In the genomic region with DNA sequence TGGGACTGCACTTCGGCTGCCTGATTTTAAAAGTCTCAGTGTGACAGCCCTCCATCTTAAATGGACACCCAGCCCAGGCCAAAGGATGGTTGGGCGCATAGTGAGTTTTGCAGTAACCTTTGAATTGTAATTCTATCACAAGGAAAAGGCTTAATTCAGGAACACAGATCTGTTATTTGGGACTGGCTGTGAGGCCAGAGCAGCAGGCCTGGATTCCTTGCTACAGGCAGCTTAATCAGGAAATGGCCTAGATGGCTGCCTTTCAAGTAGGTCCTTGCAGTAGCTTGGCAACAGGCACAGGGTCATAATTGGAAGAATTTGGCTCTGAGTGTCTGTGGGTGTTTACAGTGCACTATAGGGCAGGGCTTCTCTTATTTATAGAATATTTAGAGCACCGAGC, we compare ENCODE assay signal across 8 mouse cellular contexts. TPM values are rescaled to one million over a fixed set of nuclear protein-coding genes. Genes with fewer than 3 reads are reported as not detected.
DNase-seq lines count a peak whose midpoint lies in the region; ATAC-seq and TF ChIP-seq lines count a peak whose summit lies in the region.

No protein-coding gene starts in this region.

- H3K9ac ChIP-seq in liver, postnatal 0 days (replicated peaks): no peak overlapping the region
- H3K9ac ChIP-seq in liver, embryonic 12.5 days: no peak overlapping the region
- H3K9ac ChIP-seq in lung, embryonic 16.5 days (ENCODE audit: low read length): no peak overlapping the region; the same call in 1 of the 2 replicates

- no peaks in the 10 kb centered on the region for H3K27me3 ChIP-seq in liver, postnatal 0 days (ENCODE audit: insufficient read depth, low read length)
- no peaks in the 10 kb centered on the region; the same call in 1 of the 2 replicates for H3K27me3 ChIP-seq in liver, embryonic 12.5 days (replicated peaks)
- H3K27me3 ChIP-seq in lung, embryonic 16.5 days (ENCODE audit: control insufficient read depth, insufficient read depth, low read depth, low read length): no peaks in the 10 kb centered on the region

- WGBS in liver, postnatal 0 days (ENCODE audit: insufficient replicate concordance): 54% methylated on average over 3 of the region's 3 CpGs
- WGBS in liver, embryonic 12.5 days (ENCODE audit: insufficient replicate concordance): 63% methylated on average over 3 of the region's 3 CpGs
- WGBS in lung, embryonic 16.5 days: 42% methylated on average over 3 of the region's 3 CpGs

- TF ChIP-seq CTCF in liver, postnatal 0 days (IDR thresholded peaks at IDR 0.05; ENCODE audit: low read depth): no peak

- intact Hi-C loops in heart, postnatal 10 days (cut with DNase I): loop anchor here (2.0 to 10.0 kb wide), 3 partner anchors 42 to 876 kb away; no protein-coding TSS in a partner anchor

- H3K9me3 ChIP-seq in liver, postnatal 0 days (ENCODE audit: low read length): no peaks in the 10 kb centered on the region
- no peaks in the 10 kb centered on the region for H3K9me3 ChIP-seq in liver, embryonic 12.5 days (replicated peaks)
- no peaks in the 10 kb centered on the region for H3K9me3 ChIP-seq in lung, embryonic 16.5 days (ENCODE audit: control insufficient read depth, low read length)

- H3K4me1 ChIP-seq in liver, postnatal 0 days (ENCODE audit: insufficient read depth): peaks cover 16% of the 10 kb centered on the region
- H3K4me1 ChIP-seq in liver, embryonic 12.5 days: no peaks in the 10 kb centered on the region
- peaks cover 46% of the 10 kb centered on the region for H3K4me1 ChIP-seq in lung, embryonic 16.5 days (replicated peaks; ENCODE audit: control insufficient read depth, insufficient read depth, low read length)

- DNase-seq in liver, postnatal 0 days: no peak
- DNase-seq in cerebellum, adult 9-11 months: peak; percentile 83
- DNase-seq in heart, postnatal 10 days: peak; percentile 76 to 80
- DNase-seq in testis, postnatal 10 days (ENCODE audit: low spot score): no peak
- no peak for DNase-seq in thymus, postnatal 14 days
- no peak for DNase-seq in thymus, adult 18-20 months

- H3K4me2 ChIP-seq in liver, postnatal 0 days (ENCODE audit: low read depth, low read length): no peak overlapping the region
- no peak overlapping the region for H3K4me2 ChIP-seq in liver, embryonic 12.5 days
- peak overlapping the region; percentile 18; the same call in 1 of the 2 replicates for H3K4me2 ChIP-seq in lung, embryonic 16.5 days (ENCODE audit: low read depth, low read length)

- peak overlapping the region; percentile 55 for H3K27ac ChIP-seq in liver, postnatal 0 days (ENCODE audit: low read depth)
- H3K27ac ChIP-seq in liver, embryonic 12.5 days: no peak overlapping the region
- peak overlapping the region; percentile 93 for H3K27ac ChIP-seq in lung, embryonic 16.5 days (ENCODE audit: low read length)

- TF ChIP-seq EP300 in liver, postnatal 0 days (IDR thresholded peaks at IDR 0.05; ENCODE audit: low read depth): no peak

- no peak overlapping the region for H3K4me3 ChIP-seq in liver, postnatal 0 days (ENCODE audit: low read depth, low read length)
- no peak overlapping the region for H3K4me3 ChIP-seq in liver, embryonic 12.5 days
- no peak overlapping the region for H3K4me3 ChIP-seq in lung, embryonic 16.5 days (ENCODE audit: low read length)

- no peak for ATAC-seq in liver, postnatal 0 days
- no peak for ATAC-seq in liver, embryonic 12.5 days
- ATAC-seq in lung, embryonic 16.5 days (ENCODE audit: low read depth): peak; percentile 84

- no peaks in the 10 kb centered on the region for H3K36me3 ChIP-seq in liver, postnatal 0 days (replicated peaks; ENCODE audit: insufficient read depth, low read length)
- H3K36me3 ChIP-seq in liver, embryonic 12.5 days: no peaks in the 10 kb centered on the region
- no peaks in the 10 kb centered on the region for H3K36me3 ChIP-seq in lung, embryonic 16.5 days (ENCODE audit: control insufficient read depth, insufficient read depth, low read length)

RNA-seq across cellular contexts. Expression of a gene that starts 43.7 kb away (rescaled TPM):
- 7.0 and 8.9 TPM in 2 replicates for polyA plus RNA-seq in liver, postnatal 0 days (2015; fragmentation: Nextera tagmentation; extraction: Ambion mirVana)
- polyA plus RNA-seq in liver, embryonic 12.5 days (2016; fragmentation: Nextera tagmentation; extraction: Ambion mirVana): 5.4 and 5.7 TPM in 2 replicates
- 10 to 100 TPM; 11.1 to 12.2 TPM for total RNA-seq in heart, postnatal 10 days (2021)
- 12.6 and 13.5 TPM in 2 replicates for polyA plus RNA-seq in lung, embryonic 16.5 days (2015; fragmentation: Nextera tagmentation; extraction: Ambion mirVana)

Comparison
In these comparisons a context has a peak if more than half of its experiments do, and no peak if none do; other contexts are left out.
1. DNase-seq: peak in cerebellum, adult 9-11 months (single experiment) and heart, postnatal 10 days (2 of 2); none in liver, postnatal 0 days (single experiment), testis, postnatal 10 days (single experiment), thymus, postnatal 14 days (single experiment) and thymus, adult 18-20 months (0 of 2).